Mouse (Mus musculus) CH12.LX (cell line): ENCODE measurements at regions not wholly inside any gene's neighbourhood (a gene's known extent, or its start where the extent isn't known, plus 50 kb on each side); places are given as distances from the start of the nearest gene placed in this dataset.

Experiments used
- CTCF ChIP-seq, 2 experiments: IDR thresholded peaks in 1 of 2; conservative IDR thresholded peaks in 1 of 2; 2 replicates each; pipeline ENCODE4 v1.5.1; 2011 to 2012; ENCODE audit warnings: low read depth in 2 of 2, low read length in 2 of 2, improper control_type of control experiment in 1 of 2, inconsistent platforms in 1 of 2, mild to moderate bottlenecking in 1 of 2, moderate library complexity in 1 of 2
- E2F4 ChIP-seq: IDR thresholded peaks from 2 replicates; pipeline ENCODE4 v1.6.1; 2011; ENCODE audit warnings: low read depth, low read length, improper control_type of control experiment; ENCODE audit not compliant: insufficient replicate concordance
- IRF4 ChIP-seq: IDR thresholded peaks from 2 replicates; pipeline ENCODE4 v1.6.1; 2014; ENCODE audit warnings: low read depth, mild to moderate bottlenecking, inconsistent platforms, low read length, improper control_type of control experiment
- POLR2A ChIP-seq: IDR thresholded peaks from 2 replicates; pipeline ENCODE4 v1.6.1; 2011; ENCODE audit warnings: low read depth, mild to moderate bottlenecking, improper control_type of control experiment, low read length
- USF1 ChIP-seq: IDR thresholded peaks from 2 replicates; pipeline ENCODE4 v1.6.1; 2014; ENCODE audit warnings: low read depth, mild to moderate bottlenecking, inconsistent platforms, low read length, improper control_type of control experiment
- USF2 ChIP-seq: conservative IDR thresholded peaks from 2 replicates; pipeline ENCODE4 v1.6.1; 2011; ENCODE audit warnings: low read depth, low read length, improper control_type of control experiment

DNA sequence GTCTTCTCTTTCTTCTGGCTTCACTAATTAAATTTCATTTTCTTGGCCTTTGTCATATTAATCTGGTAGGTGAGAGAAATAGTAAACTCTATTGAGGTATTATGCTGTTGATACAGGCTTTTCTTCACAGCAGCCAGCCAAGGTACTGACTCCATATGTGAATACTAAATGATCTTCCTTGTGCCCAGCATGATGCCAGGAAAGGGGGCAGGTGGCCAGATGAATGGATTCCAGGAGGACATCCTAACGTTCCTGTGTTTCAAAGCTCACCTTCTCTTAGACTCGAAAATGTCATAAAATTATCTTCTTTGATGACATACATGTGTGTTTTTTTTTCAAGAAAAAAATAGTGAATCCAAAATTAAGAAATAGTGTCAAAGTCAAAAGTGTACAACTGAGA lies 1064.4 kb downstream of the Bcl11a start:
- TF ChIP-seq POLR2A: no peak
- no peak for TF ChIP-seq E2F4
- TF ChIP-seq USF1: no peak
- no peak for TF ChIP-seq USF2
- TF ChIP-seq IRF4: no peak
- no peak for TF ChIP-seq CTCF (conservative IDR thresholded peaks at IDR 0.05 in 1 of 2, IDR thresholded peaks at IDR 0.05 in 1 of 2; ENCODE audit: low read depth in 2 of 2, low read length in 2 of 2)
